Mouse (Mus musculus) forebrain, embryonic 15.5 days (tissue): ENCODE measurements around the gene Klhdc8a. TPM values are rescaled to one million over a fixed set of nuclear protein-coding genes. Genes with fewer than 3 reads are reported as not detected.
A peak's percentile ranks its signal among the peaks of the same experiment; 100 is the strongest.

ENCODE experiments used
- ATAC-seq: fragments of 200-750 bp; cut with Nextera tagmentation; replicated peaks from 2 replicates; pipeline ENCODE4 v1.8.0; 2017; ENCODE audit warnings: mild to moderate bottlenecking, moderate TSS enrichment, moderate library complexity
- H3K27ac ChIP-seq: fragments of 300-500 bp; sonication (generic); replicated peaks from 2 replicates; pipeline ENCODE4 v1.5.1; 2015; ENCODE audit warnings: mild to moderate bottlenecking, inconsistent platforms
- H3K27me3 ChIP-seq: fragments of 300-500 bp; sonication (generic); 2 replicates; pipeline ENCODE4 v1.6.1; 2015; ENCODE audit warnings: inconsistent platforms
- H3K36me3 ChIP-seq: fragments of 300-500 bp; sonication (generic); 2 replicates; pipeline ENCODE4 v1.6.1; 2015; ENCODE audit warnings: mild to moderate bottlenecking, inconsistent platforms
- H3K4me1 ChIP-seq: fragments of 300-500 bp; sonication (generic); 2 replicates; pipeline ENCODE4 v1.6.1; 2015; ENCODE audit warnings: inconsistent platforms
- H3K4me2 ChIP-seq: fragments of 300-500 bp; sonication (generic); replicated peaks from 2 replicates; pipeline ENCODE4 v1.6.1; 2015; ENCODE audit warnings: mild to moderate bottlenecking, inconsistent platforms
- H3K4me3 ChIP-seq: fragments of 300-500 bp; sonication (generic); 2 replicates; pipeline ENCODE4 v1.5.1; 2015; ENCODE audit warnings: mild to moderate bottlenecking, inconsistent platforms
- H3K9ac ChIP-seq: fragments of 300-500 bp; sonication (generic); replicated peaks from 2 replicates; pipeline ENCODE4 v1.6.1; 2015; ENCODE audit warnings: mild to moderate bottlenecking, inconsistent platforms
- H3K9me3 ChIP-seq: fragments of 300-500 bp; sonication (generic); 2 replicates; pipeline ENCODE4 v1.6.1; 2016; ENCODE audit warnings: inconsistent platforms
- WGBS: fragments of 180-500 bp; shearing (Covaris S2); methylation state at CpG from one replicate; pipeline ENCODE4 v1.1.7; 2015; ENCODE audit warnings: mixed read lengths; 5-methylcytosine and 5-hydroxymethylcytosine counted together
- polyA plus RNA-seq: library from polyadenylated mRNA; unstranded; fragments of >200 nt; fragmentation: Nextera tagmentation; extraction: Ambion mirVana; gene quantifications from 2 replicates; pipeline ENCODE4 v1.2.1, GENCODE M21; 2015

Gene Klhdc8a
- polyA plus RNA-seq, 1 experiment from 2014 or later, result 3.1 TPM

- no peaks in the 10 kb centered on the region for H3K27me3 ChIP-seq
- peak overlapping the region; percentile 75 for H3K27ac ChIP-seq
- H3K36me3 ChIP-seq, result no peaks in the 10 kb centered on the region
- peaks cover 65% of the 10 kb centered on the region for H3K4me1 ChIP-seq
- H3K4me2 ChIP-seq, result no peak overlapping the region
- H3K9me3 ChIP-seq, result no peaks in the 10 kb centered on the region
- 0 out of 2 replicates have a peak, but pooled peaks have one; percentile 18 for ATAC-seq
- 19% methylated on average over 21 of the region's 21 CpGs for WGBS
- H3K4me3 ChIP-seq, result no peak overlapping the region
- H3K9ac ChIP-seq, result no peak overlapping the region
These were observed 5.9 kb upstream of the Klhdc8a start for GRCm38 (mm10) chr1:132292318-132293129.

DNA sequence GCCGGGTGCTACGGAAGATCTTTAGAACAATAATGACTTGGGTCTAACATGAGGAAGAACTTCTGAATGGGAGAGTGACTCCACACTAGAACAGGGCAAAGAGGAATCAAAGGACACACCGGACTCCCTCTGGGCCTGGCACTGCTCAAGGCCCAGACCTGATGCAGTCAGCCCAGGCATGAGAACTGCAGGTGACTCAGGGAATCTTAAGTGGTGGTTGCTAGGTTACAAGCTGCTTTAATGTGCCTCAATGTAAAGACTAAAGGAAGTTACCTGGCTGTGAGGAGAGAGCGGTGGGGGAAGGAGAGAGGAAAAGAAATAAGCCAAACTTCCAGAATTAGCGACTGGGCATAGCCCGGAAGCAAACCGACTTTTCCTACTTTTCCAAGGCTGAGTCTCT lies 2.9 kb upstream of the Klhdc8a start:
- 0 out of 2 replicates have a peak overlapping the region, but pooled peaks have one; percentile 23 for H3K27ac ChIP-seq
- 65% methylated on average over 7 of the region's 7 CpGs for WGBS

DNA sequence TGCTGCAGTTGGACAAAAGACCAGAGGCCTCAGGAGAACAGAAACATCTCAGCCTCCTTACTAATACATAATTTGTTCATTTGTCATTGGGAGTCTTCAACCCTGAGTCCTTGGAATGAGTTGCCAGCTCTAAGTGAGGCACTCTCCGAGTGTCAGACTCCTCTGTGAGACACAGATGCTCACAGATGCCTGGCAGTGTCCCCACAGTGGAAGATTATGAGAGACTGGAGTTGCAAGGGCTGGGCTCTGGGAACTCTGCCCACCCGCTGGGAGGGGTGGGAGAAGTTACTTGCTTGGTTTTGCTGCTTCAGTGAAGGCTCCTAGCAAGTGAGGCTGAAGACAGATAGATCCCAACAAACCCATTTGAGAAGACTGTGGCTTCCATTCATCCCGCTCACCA lies 2.4 kb upstream of the Klhdc8a start:
- no peak overlapping the region for H3K4me3 ChIP-seq
- peaks cover 47% of the 10 kb centered on the region for H3K4me1 ChIP-seq
- no peaks in the 10 kb centered on the region for H3K36me3 ChIP-seq
- ATAC-seq, result no peak
- H3K9ac ChIP-seq, result no peak overlapping the region
- WGBS, result 55% methylated on average over 3 of the region's 3 CpGs
- H3K9me3 ChIP-seq, result no peaks in the 10 kb centered on the region
- H3K4me2 ChIP-seq, result no peak overlapping the region
- H3K27ac ChIP-seq, result 0 out of 2 replicates have a peak overlapping the region, but pooled peaks have one; percentile 23
- 0 out of 2 replicates have a peak, but pooled peaks cover 3% of the 10 kb centered on the region for H3K27me3 ChIP-seq

More for the DNA sequence above, 2.9 kb upstream of the Klhdc8a start:
- Histone ChIP-seq H3K27me3 (0 out of 2 replicates have a peak, but pooled peaks cover 3% of the 10 kb centered on the region), H3K4me2 (no peak overlapping the region), H3K36me3 (no peaks in the 10 kb centered on the region), H3K4me3 (no peak overlapping the region), H3K4me1 (peaks cover 53% of the 10 kb centered on the region), H3K9ac (no peak overlapping the region), H3K9me3 (no peaks in the 10 kb centered on the region)
- ATAC-seq, result no peak

DNA sequence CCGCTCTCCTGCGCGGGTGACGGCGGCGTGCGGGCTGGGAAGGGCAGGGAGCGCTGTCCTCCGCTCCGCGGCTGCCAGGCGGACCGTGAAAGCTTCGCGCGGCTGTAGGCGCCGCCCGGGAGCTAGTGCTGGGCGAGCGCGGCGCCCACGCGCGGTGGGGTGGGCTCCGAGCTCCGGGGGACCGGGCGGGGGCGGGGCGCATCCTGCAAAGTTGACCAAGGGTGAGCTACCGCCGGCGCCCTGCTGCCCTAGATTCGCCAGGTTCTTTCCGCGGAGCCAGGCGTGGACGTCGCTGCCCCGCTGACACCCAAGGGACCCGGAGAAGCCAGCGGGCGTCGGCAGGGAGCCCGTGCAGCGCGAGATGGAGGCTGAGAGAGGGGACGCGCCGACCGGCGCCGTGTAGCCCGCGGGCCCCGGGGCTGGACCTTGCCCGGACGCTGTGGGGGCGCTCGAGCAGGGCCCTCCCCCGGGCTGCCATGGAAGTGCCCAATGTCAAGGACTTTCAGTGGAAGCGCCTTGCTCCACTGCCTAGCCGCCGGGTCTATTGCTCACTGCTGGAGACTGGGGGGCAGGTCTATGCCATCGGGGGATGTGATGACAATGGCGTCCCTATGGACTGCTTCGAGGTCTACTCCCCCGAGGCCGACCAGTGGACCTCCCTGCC lies 507 bp downstream of the Klhdc8a start:
- peak overlapping the region; percentile 54 for H3K4me3 ChIP-seq
- peak; percentile 71 for ATAC-seq
- peak overlapping the region; percentile 67 for H3K9ac ChIP-seq
- H3K36me3 ChIP-seq, result no peaks in the 10 kb centered on the region
- peak overlapping the region; percentile 68 for H3K4me2 ChIP-seq
- under 1% methylated on average over 70 of the region's 71 CpGs for WGBS
- 0 out of 2 replicates have a peak, but pooled peaks cover 3% of the 10 kb centered on the region for H3K27me3 ChIP-seq
- H3K4me1 ChIP-seq, result peaks cover 25% of the 10 kb centered on the region
- H3K27ac ChIP-seq, result peak overlapping the region; percentile 47
- H3K9me3 ChIP-seq, result no peaks in the 10 kb centered on the region

GRCm38 (mm10) chr1:132299744-132300143 lies 1.3 kb downstream of the Klhdc8a start:
- peak overlapping the region; percentile 54; the same call in 1 of the 2 replicates for H3K4me3 ChIP-seq
- H3K27ac ChIP-seq, result no peak overlapping the region
- H3K36me3 ChIP-seq, result no peaks in the 10 kb centered on the region
- ATAC-seq, result no peak
- H3K4me2 ChIP-seq, result peak overlapping the region; percentile 68
- peaks cover 25% of the 10 kb centered on the region for H3K4me1 ChIP-seq
- peaks cover 5% of the 10 kb centered on the region; the same call in 1 of the 2 replicates for H3K27me3 ChIP-seq
- H3K9me3 ChIP-seq, result no peaks in the 10 kb centered on the region
- WGBS, result 85% methylated on average over 5 of the region's 5 CpGs
- no peak overlapping the region; the same call in 1 of the 2 replicates for H3K9ac ChIP-seq

- Histone ChIP-seq H3K4me3 (no peak overlapping the region), H3K9ac (no peak overlapping the region), H3K27ac (no peak overlapping the region), H3K4me2 (no peak overlapping the region), H3K9me3 (no peaks in the 10 kb centered on the region), H3K27me3 (peaks cover 6% of the 10 kb centered on the region; the same call in 1 of the 2 replicates), H3K4me1 (peaks cover 17% of the 10 kb centered on the region), H3K36me3 (no peaks in the 10 kb centered on the region)
- no peak for ATAC-seq
- 78% methylated on average over 5 of the region's 5 CpGs for WGBS
These were observed 2.8 kb downstream of the Klhdc8a start for GRCm38 (mm10) chr1:132301242-132301641.

DNA sequence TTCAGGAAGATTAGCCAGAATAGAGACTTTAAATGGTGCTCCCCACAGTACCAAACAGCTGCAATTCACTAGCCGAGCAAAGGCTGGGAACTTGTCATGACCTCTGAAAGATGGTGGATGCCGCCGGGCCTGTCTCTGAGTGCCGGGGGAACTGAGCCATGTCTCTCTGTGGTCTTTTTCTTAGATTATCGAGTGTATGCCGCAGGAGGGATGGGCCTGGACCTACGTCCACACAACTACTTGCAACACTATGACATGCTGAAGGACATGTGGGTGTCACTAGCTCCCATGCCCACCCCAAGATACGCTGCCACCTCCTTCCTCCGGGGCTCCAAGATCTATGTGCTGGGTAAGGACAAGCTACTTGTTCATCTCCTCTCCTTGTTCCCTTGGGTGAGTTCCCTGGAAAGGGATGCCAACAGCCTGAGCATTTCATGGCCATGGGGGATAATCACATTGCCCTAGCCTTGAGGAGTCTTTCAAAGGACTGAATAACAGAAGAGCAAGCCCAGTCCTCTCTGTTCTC lies 4.0 kb downstream of the Klhdc8a start:
- Histone ChIP-seq H3K36me3 (no peaks in the 10 kb centered on the region), H3K4me1 (peaks cover 14% of the 10 kb centered on the region), H3K4me3 (no peak overlapping the region), H3K4me2 (no peak overlapping the region), H3K9me3 (no peaks in the 10 kb centered on the region), H3K27ac (no peak overlapping the region), H3K9ac (no peak overlapping the region), H3K27me3 (peaks cover 6% of the 10 kb centered on the region; the same call in 1 of the 2 replicates)
- WGBS, result 92% methylated on average over 9 of the region's 9 CpGs
- no peak for ATAC-seq

GRCm38 (mm10) chr1:132304618-132305214 lies 6.3 kb downstream of the Klhdc8a start:
- Histone ChIP-seq H3K9me3 (no peaks in the 10 kb centered on the region), H3K27ac (no peak overlapping the region), H3K4me1 (no peaks in the 10 kb centered on the region), H3K9ac (no peak overlapping the region), H3K36me3 (no peaks in the 10 kb centered on the region), H3K27me3 (peaks cover 5% of the 10 kb centered on the region; the same call in 1 of the 2 replicates), H3K4me3 (no peak overlapping the region), H3K4me2 (no peak overlapping the region)
- no peak for ATAC-seq
- 72% methylated on average over 9 of the region's 9 CpGs for WGBS

GRCm38 (mm10) chr1:132306160-132306559 lies 7.7 kb downstream of the Klhdc8a start:
- Histone ChIP-seq H3K4me1 (no peaks in the 10 kb centered on the region), H3K9ac (no peak overlapping the region), H3K4me2 (no peak overlapping the region), H3K4me3 (no peak overlapping the region), H3K36me3 (no peaks in the 10 kb centered on the region), H3K27me3 (peaks cover 3% of the 10 kb centered on the region; the same call in 1 of the 2 replicates), H3K27ac (no peak overlapping the region), H3K9me3 (no peaks in the 10 kb centered on the region)
- ATAC-seq, result no peak
- 33% methylated on average over 4 of the region's 4 CpGs for WGBS

- Histone ChIP-seq H3K4me3 (no peak overlapping the region), H3K4me2 (no peak overlapping the region), H3K4me1 (no peaks in the 10 kb centered on the region), H3K36me3 (no peaks in the 10 kb centered on the region), H3K27me3 (peaks cover 3% of the 10 kb centered on the region; the same call in 1 of the 2 replicates), H3K27ac (no peak overlapping the region), H3K9ac (no peak overlapping the region), H3K9me3 (no peaks in the 10 kb centered on the region)
- ATAC-seq, result no peak
- 28% methylated on average over 4 of the region's 4 CpGs for WGBS
These were observed 8.4 kb downstream of the Klhdc8a start for GRCm38 (mm10) chr1:132306808-132307207.

DNA sequence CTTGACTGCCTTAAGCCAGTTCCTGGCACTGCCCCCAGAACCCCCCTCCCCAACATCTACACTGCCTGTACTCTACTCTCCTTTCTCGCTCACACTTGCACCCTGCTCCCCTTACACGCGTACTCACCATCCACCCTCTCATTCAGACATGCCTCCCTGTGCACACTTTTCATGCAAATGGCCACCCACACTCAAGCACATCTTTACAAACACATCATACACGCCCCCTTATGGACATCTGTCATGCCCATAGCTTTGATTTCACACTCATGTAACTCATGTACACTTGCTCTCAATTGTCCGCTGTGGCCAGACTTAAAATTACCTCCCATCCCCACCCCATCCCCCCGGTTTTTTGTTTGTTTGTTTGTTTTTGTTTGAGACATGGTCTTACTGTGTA lies 9.5 kb downstream of the Klhdc8a start:
- Histone ChIP-seq H3K4me3 (no peak overlapping the region), H3K36me3 (no peaks in the 10 kb centered on the region), H3K9me3 (no peaks in the 10 kb centered on the region), H3K4me1 (no peaks in the 10 kb centered on the region), H3K9ac (no peak overlapping the region), H3K4me2 (no peak overlapping the region), H3K27ac (no peak overlapping the region), H3K27me3 (peaks cover 3% of the 10 kb centered on the region; the same call in 1 of the 2 replicates)
- no peak for ATAC-seq
- 86% methylated on average over 6 of the region's 6 CpGs for WGBS
